Mouse (Mus musculus) adrenal gland, postnatal 4 days (tissue): Measurements from ENCODE around the gene Olfr1. TPM values are rescaled to one million over a fixed set of nuclear protein-coding genes. Genes with fewer than 3 reads are reported as not detected.

ENCODE experiments used
- DNase-seq, 2 experiments: peaks; one replicate each; pipeline ENCODE4 v3.0.0; 2021 to 2022; ENCODE audit warnings: low spot score in 2 of 2, mixed read lengths in 2 of 2
- long read RNA-seq, 2 experiments: library from polyadenylated mRNA; stranded (forward); transcript quantifications; one replicate each; pipeline ENCODE4 v2.0.0; 2021
- total RNA-seq, 2 experiments: library from RNA; stranded (reverse); gene quantifications; 2 replicates each; pipeline ENCODE4 v1.2.3; 2021

Olfr1 gene
- total RNA-seq: not detected
- long read RNA-seq, experiment 1: 0 reads
- long read RNA-seq, experiment 2: 0 reads

DNA sequence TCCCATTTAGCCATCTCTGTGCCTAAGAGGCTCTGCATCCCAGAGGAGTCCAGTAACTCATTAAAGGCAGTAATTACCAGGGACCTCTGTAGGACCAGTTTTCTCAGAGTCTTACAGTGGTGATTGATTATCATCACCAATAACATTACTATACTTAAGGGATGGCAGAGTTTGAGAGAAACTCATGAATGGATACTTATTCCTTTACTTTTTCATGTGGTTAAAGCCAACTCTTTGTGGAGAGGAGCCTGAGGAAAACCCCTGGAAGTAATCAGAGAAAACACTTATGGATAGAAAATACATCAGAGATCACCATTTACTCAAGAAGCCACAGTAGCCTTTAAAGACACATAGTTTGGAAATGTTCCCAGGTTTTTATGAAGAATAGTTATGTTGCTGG is at the start of gene Olfr1:
Olfr1 (minus strand) TSS at position 101 of the 400 bp plus-strand sequence.
- no peak for DNase-seq

DNA sequence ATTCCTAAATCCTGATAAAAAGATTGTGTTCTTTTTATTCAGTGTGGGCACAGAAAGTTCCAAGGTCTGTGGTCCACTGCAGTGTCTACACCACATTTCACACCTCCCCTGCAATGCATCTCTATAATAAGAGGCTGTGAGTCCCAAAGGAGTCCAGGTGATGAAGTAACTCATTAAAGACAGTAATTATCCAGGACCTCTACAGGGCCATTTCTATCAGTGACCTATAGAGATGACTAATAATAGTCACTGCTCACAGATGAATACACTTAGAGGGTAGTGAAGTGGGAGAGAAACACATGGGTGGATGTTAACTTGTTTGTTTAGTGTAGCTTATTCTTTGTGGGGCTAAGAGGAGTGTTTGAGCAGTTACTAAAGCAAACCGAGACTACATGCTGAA is 29.0 kb upstream of the Olfr1 start, which contains the start of gene Olfr378:
Olfr378 (minus strand) TSS at position 101 of the 400 bp plus-strand sequence.
- DNase-seq: no peak

DNA sequence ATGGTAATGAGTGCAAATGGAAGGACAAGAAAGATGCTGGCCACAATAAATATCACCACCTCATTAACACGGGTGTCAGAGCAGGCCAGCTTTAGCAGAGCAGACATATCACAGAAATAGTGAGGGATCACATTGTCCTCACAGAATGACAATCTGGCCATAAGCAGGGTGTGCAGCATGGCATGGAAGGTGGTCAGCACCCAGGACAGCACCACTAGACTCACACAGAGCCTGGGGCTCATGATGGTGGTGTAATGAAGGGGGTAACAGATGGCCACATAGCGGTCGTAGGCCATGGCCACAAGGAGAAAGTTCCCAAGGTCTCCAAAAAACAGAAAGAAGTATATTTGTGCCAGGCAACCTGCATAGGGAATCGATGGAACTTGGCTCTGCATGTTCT is 4.0 kb downstream of the Olfr1 start:
- DNase-seq: no peak

DNA sequence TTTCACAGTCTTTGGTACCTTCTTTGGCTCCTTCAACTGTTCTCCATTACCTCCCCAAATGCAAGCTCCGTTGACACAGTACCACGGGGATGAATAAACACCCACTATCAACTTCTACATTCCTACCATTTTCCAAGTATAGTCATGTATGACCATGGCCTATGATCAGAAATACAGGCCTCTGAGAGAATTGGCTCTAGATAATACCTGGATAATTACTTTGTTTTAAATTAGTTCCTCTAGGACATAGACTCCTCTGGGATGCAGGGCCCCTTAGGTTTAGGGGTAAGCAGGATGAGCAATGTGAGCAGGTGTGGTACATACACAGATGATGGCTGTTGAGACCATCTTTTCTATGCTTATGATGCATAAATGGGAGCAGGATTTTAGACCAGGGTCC is 28.5 kb downstream of the Olfr1 start, which contains the start of gene Olfr376:
Olfr376 (plus strand) TSS at position 301 of the 400 bp plus-strand sequence.
- DNase-seq: no peak

DNA sequence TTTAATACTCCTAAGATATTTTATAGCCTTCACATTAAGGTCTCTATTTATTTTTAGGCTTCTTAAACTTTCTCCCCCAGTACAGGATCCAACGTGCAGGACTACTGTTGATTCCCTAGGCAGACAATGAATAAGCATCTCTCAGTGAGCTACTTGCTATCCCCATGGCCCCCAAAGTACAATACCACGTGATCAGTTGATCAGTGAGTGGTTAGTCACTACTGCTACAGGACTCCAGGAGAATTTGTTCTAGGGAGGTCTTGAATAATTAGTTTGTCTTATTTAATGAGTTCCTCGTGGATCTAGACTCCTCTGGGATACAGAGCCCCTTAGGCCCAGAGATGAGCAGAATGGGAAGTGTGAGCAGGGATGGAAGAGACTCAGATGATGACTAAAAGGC is 48.9 kb downstream of the Olfr1 start, which contains the start of gene Olfr20:
Olfr20 (plus strand) TSS at position 301 of the 400 bp plus-strand sequence.
- DNase-seq: no peak

Other genes with a start within 250 kb of the Olfr1 start
- 1 to 10 TPM; 1.8 to 2.7 TPM for gene P2rx5, start 239.2 kb downstream of the Olfr1 start, total RNA-seq
- gene Emc6, start 222.6 kb downstream of the Olfr1 start, total RNA-seq: 10 to 100 TPM; 60.5 to 72.1 TPM
- 10 to 100 TPM; 74.0 to 82.4 TPM for gene Tax1bp3, start 222.5 kb downstream of the Olfr1 start, total RNA-seq
- gene Ctns, start 200.6 kb downstream of the Olfr1 start, total RNA-seq: 10 to 100 TPM; 19.1 to 19.4 TPM
- gene Shpk, start 200.2 kb downstream of the Olfr1 start, total RNA-seq: 1 to 10 TPM; 6.8 to 9.0 TPM
- gene Trpv1, start 165.3 kb downstream of the Olfr1 start, total RNA-seq: under 1 TPM; 0.14 to 0.22 TPM
- under 1 TPM; 0.08 to 0.17 TPM for gene Trpv3, start 132.2 kb downstream of the Olfr1 start, total RNA-seq
- 10 to 100 TPM in 1 of 2 experiments, 1 to 10 TPM in 1; 7.7 to 12.0 TPM for gene Aspa, start 70.0 kb downstream of the Olfr1 start, total RNA-seq
- not detected for gene Gm49340, start 69.9 kb downstream of the Olfr1 start, total RNA-seq
- gene Spata22, start 69.9 kb downstream of the Olfr1 start, total RNA-seq: under 1 TPM; 0.22 to 0.56 TPM
- not detected for gene Olfr20, start 48.8 kb downstream of the Olfr1 start, total RNA-seq
- not detected for gene Olfr376, start 28.4 kb downstream of the Olfr1 start, total RNA-seq
- not detected for gene Olfr378, start 28.9 kb upstream of the Olfr1 start, total RNA-seq
- not detected for gene Olfr380, start 57.9 kb upstream of the Olfr1 start, total RNA-seq
- not detected for gene Olfr381, start 92.0 kb upstream of the Olfr1 start, total RNA-seq
- not detected for gene Olfr382, start 117.6 kb upstream of the Olfr1 start, total RNA-seq
- not detected for gene Olfr385, start 193.4 kb upstream of the Olfr1 start, total RNA-seq
- gene Olfr384, start 199.0 kb upstream of the Olfr1 start, total RNA-seq: not detected